Comparison of ENCODE assay signal across 29 mouse cellular contexts in genomic region chr8:37345051-37345450, GRCm38 (mm10).
A peak's percentile ranks its signal among the peaks of the same experiment; 100 is the strongest.
DNase-seq lines count a peak whose midpoint lies in the region; ATAC-seq lines count a peak whose summit lies in the region.
"Had no signal": no experiment of that assay in that cellular context is flagged by ENCODE, and none has a peak within 500 bp of the region (broad histone marks: within the 10 kb centered on the region; RNA-seq: fewer than 3 reads in every experiment).

No protein-coding gene starts in this region.

- H3K9me3 ChIP-seq in forebrain, embryonic 15.5 days = no peaks in the 10 kb centered on the region
- H3K9me3 ChIP-seq in forebrain, embryonic 12.5 days = no peaks in the 10 kb centered on the region
- H3K9me3 ChIP-seq in midbrain, embryonic 14.5 days (ENCODE audit: control insufficient read depth, low read length) = no peaks in the 10 kb centered on the region
- no peaks in the 10 kb centered on the region for H3K9me3 ChIP-seq in midbrain, embryonic 10.5 days (replicated peaks)
- H3K9me3 ChIP-seq: embryonic facial prominence, embryonic 12.5 days; embryonic facial prominence, embryonic 15.5 days; G1E; heart, embryonic 10.5 days had no signal

- H3K9ac ChIP-seq in forebrain, embryonic 15.5 days (replicated peaks) = no peak overlapping the region
- no peak overlapping the region for H3K9ac ChIP-seq in forebrain, embryonic 12.5 days
- no peak overlapping the region for H3K9ac ChIP-seq in midbrain, embryonic 14.5 days (replicated peaks; ENCODE audit: low read length)
- H3K9ac ChIP-seq: embryonic facial prominence, embryonic 12.5 days; embryonic facial prominence, embryonic 15.5 days; heart, embryonic 13.5 days; hindbrain, embryonic 14.5 days had no signal

- H3K36me3 ChIP-seq in forebrain, embryonic 15.5 days = no peaks in the 10 kb centered on the region
- no peaks in the 10 kb centered on the region for H3K36me3 ChIP-seq in forebrain, embryonic 12.5 days (replicated peaks)
- H3K36me3 ChIP-seq in midbrain, embryonic 14.5 days (ENCODE audit: control insufficient read depth, insufficient read depth, low read length) = no peaks in the 10 kb centered on the region
- H3K36me3 ChIP-seq in midbrain, embryonic 10.5 days = no peaks in the 10 kb centered on the region
- H3K36me3 ChIP-seq: embryonic facial prominence, embryonic 12.5 days; embryonic facial prominence, embryonic 15.5 days; G1E; heart, embryonic 10.5 days; heart, embryonic 13.5 days had no signal

- no peak overlapping the region for H3K4me2 ChIP-seq in forebrain, embryonic 15.5 days (replicated peaks)
- H3K4me2 ChIP-seq in forebrain, embryonic 12.5 days = no peak overlapping the region
- H3K4me2 ChIP-seq in midbrain, embryonic 14.5 days (ENCODE audit: low read length) = no peak overlapping the region
- H3K4me2 ChIP-seq: embryonic facial prominence, embryonic 12.5 days; embryonic facial prominence, embryonic 15.5 days; heart, embryonic 13.5 days; hindbrain, embryonic 14.5 days had no signal

- 42% methylated on average over 3 of the region's 3 CpGs for WGBS in forebrain, embryonic 15.5 days
- WGBS in forebrain, embryonic 12.5 days = 83% methylated on average over 3 of the region's 3 CpGs
- WGBS in midbrain, embryonic 14.5 days = 60% methylated on average over 3 of the region's 3 CpGs
- 83% methylated on average over 3 of the region's 3 CpGs for WGBS in midbrain, embryonic 10.5 days

- H3K4me1 ChIP-seq in forebrain, embryonic 15.5 days = no peaks in the 10 kb centered on the region
- H3K4me1 ChIP-seq in forebrain, embryonic 12.5 days = no peaks in the 10 kb centered on the region
- no peaks in the 10 kb centered on the region for H3K4me1 ChIP-seq in midbrain, embryonic 14.5 days (ENCODE audit: control insufficient read depth, insufficient read depth, low read length)
- H3K4me1 ChIP-seq in midbrain, embryonic 10.5 days = no peaks in the 10 kb centered on the region
- H3K4me1 ChIP-seq: embryonic facial prominence, embryonic 12.5 days; embryonic facial prominence, embryonic 15.5 days; heart, embryonic 10.5 days; heart, embryonic 13.5 days had no signal

- peak; percentile 13 to 19 for DNase-seq in cerebellum, postnatal 14 days
- no peak for DNase-seq in cerebellum, adult 18-20 months
- DNase-seq in midbrain, embryonic 14.5 days = peak; percentile 20
- DNase-seq in midbrain, embryonic 10.5 days (ENCODE audit: low spot score) = no peak
- peak; percentile 23 for DNase-seq in brain, adult 2 months (ENCODE audit: low read depth, low spot score)
- DNase-seq in spleen, postnatal 4 days (ENCODE audit: low spot score in 2 of 2) = no peak
- DNase-seq: adrenal gland, postnatal 10 days; B cell, adult 2 months; cerebellum, adult 8-10 months; cerebellum, postnatal 25 days; gastrocnemius, postnatal 10 days; gastrocnemius, postnatal 36 days; heart, adult 2 months; heart, postnatal 14 days; heart, postnatal 4 days; kidney, adult 18-20 months had no signal

- no peaks in the 10 kb centered on the region for H3K27me3 ChIP-seq in forebrain, embryonic 15.5 days
- no peaks in the 10 kb centered on the region for H3K27me3 ChIP-seq in forebrain, embryonic 12.5 days
- H3K27me3 ChIP-seq in midbrain, embryonic 14.5 days (ENCODE audit: control insufficient read depth, insufficient read depth, low read length) = no peaks in the 10 kb centered on the region
- H3K27me3 ChIP-seq in midbrain, embryonic 10.5 days (ENCODE audit: low read depth, poor library complexity, severe bottlenecking) = no peaks in the 10 kb centered on the region
- H3K27me3 ChIP-seq: CH12.LX; embryonic facial prominence, embryonic 12.5 days; embryonic facial prominence, embryonic 15.5 days; heart, embryonic 13.5 days; Patski had no signal

- ATAC-seq in forebrain, embryonic 15.5 days (replicated peaks) = 0 out of 2 replicates have a peak, but pooled peaks have one; percentile 41
- ATAC-seq in forebrain, embryonic 12.5 days (ENCODE audit: low FRiP score) = no peak
- no peak for ATAC-seq in midbrain, embryonic 14.5 days (ENCODE audit: low FRiP score, low TSS enrichment)
- ATAC-seq: hindbrain, postnatal 0 days; inflammation-experienced regulatory T-cells, adult 6 months; intestine, embryonic 16.5 days; Patski had no signal

- H3K4me3 ChIP-seq in forebrain, embryonic 15.5 days = no peak overlapping the region
- no peak overlapping the region for H3K4me3 ChIP-seq in forebrain, embryonic 12.5 days (replicated peaks)
- no peak overlapping the region for H3K4me3 ChIP-seq in midbrain, embryonic 14.5 days (replicated peaks; ENCODE audit: low read depth, low read length)
- no peak overlapping the region for H3K4me3 ChIP-seq in midbrain, embryonic 10.5 days
- H3K4me3 ChIP-seq: embryonic facial prominence, embryonic 12.5 days; embryonic facial prominence, embryonic 15.5 days; heart, adult 2 months; heart, embryonic 10.5 days; heart, embryonic 13.5 days had no signal

- H3K27ac ChIP-seq in forebrain, embryonic 15.5 days (replicated peaks) = no peak overlapping the region
- H3K27ac ChIP-seq in forebrain, embryonic 12.5 days = no peak overlapping the region
- H3K27ac ChIP-seq in midbrain, embryonic 14.5 days (replicated peaks; ENCODE audit: low read depth, low read length) = no peak overlapping the region
- H3K27ac ChIP-seq in midbrain, embryonic 10.5 days (replicated peaks) = no peak overlapping the region
- H3K27ac ChIP-seq: embryonic facial prominence, embryonic 12.5 days; embryonic facial prominence, embryonic 15.5 days; heart, adult 2 months; heart, embryonic 10.5 days; heart, embryonic 13.5 days; hindbrain, embryonic 14.5 days; hindbrain, postnatal 0 days had no signal

Comparison
In these comparisons a context has a peak if more than half of its experiments do, and no peak if none do; other contexts are left out.
1. DNase-seq: peak in cerebellum, postnatal 14 days (2 of 2), midbrain, embryonic 14.5 days (single experiment) and brain, adult 2 months (single experiment); none in cerebellum, adult 18-20 months (0 of 2), midbrain, embryonic 10.5 days (single experiment) and spleen, postnatal 4 days (0 of 2).